Mouse (Mus musculus): ENCODE measurements around the gene Gm45021. TPM values are rescaled to one million over a fixed set of nuclear protein-coding genes. Genes with fewer than 3 reads are reported as not detected.
A peak's percentile ranks its signal among the peaks of the same experiment; 100 is the strongest.

Gene Gm45021
- polyA plus RNA-seq, 1 experiment from 2014 or later, result not detected

- peaks cover 10% of the 10 kb centered on the region for H3K4me1 ChIP-seq (replicated peaks)
- ATAC-seq (ENCODE audit: low read depth) (peak; percentile 89), DNase-seq (peak; percentile 78)
- no peaks in the 10 kb centered on the region for H3K36me3 ChIP-seq
- no peaks in the 10 kb centered on the region for H3K9me3 ChIP-seq (replicated peaks)
- WGBS (ENCODE audit: insufficient replicate concordance), result under 1% methylated on average over 39 of the region's 39 CpGs
- peak within 1 kb of the TSS; percentile 64 for H3K9ac ChIP-seq
- peak within 1 kb of the TSS; percentile 81 for H3K27ac ChIP-seq
- H3K27me3 ChIP-seq, result no peaks in the 10 kb centered on the region
- peak within 1 kb of the TSS; percentile 58 for H3K4me3 ChIP-seq (replicated peaks)
- peak within 1 kb of the TSS; percentile 75 for H3K4me2 ChIP-seq
Observed at GRCm38 (mm10) chr6:48554280-48555103, 34.9 kb upstream of the Gm45021 start, which contains the start of gene Lrrc61. TSS of gene Lrrc61 (plus strand) at chr6:48554796.

DNA sequence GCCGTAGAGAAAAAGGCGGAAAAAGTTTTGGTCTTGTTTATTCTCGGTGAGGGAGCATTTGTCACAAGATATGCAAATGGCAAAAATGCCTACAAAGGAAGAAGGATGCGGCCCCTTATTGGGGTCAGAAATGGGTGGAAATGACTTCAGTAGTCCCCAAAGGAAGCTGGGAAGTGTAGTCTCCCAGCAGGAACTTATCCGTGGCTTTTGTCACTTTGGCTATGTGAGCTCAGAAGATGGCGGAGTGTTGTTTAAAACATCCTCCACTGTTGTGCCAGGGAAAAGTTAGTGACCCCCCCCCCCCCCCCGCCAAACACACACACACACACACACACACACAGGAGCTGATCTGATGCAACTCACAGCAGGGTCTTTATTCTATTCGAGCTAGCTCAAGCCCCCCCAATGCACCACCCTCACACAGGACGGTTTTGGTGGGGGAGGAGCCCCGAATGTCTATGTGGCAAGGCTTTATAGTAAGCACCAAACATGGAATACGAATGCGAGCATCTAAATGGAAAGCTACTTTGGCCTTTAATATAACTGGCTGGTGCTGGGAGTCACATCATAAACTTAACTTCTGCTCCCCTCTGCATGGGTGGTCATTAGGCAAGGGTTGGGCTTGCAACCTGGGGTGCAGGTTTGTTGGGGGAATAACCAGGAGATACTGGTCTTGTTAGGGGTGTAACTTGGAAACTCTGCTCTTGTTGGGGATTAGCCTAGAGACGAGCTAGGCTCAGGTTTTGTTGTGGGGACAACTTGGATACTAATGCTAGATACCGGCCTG is 34.1 kb upstream of the Gm45021 start:
- no peak for DNase-seq
- Histone ChIP-seq H3K36me3 (no peaks in the 10 kb centered on the region), H3K4me2 (peak overlapping the region; percentile 75), H3K9ac (peak overlapping the region; percentile 64), H3K4me3 (replicated peaks) (peak overlapping the region; percentile 58), H3K27ac (peak overlapping the region; percentile 81), H3K27me3 (no peaks in the 10 kb centered on the region), H3K9me3 (replicated peaks) (no peaks in the 10 kb centered on the region), H3K4me1 (replicated peaks) (peaks cover 10% of the 10 kb centered on the region)
- ATAC-seq (ENCODE audit: low read depth), result peak; percentile 58
- WGBS (ENCODE audit: insufficient replicate concordance), result 29% methylated on average over 14 of the region's 14 CpGs

DNA sequence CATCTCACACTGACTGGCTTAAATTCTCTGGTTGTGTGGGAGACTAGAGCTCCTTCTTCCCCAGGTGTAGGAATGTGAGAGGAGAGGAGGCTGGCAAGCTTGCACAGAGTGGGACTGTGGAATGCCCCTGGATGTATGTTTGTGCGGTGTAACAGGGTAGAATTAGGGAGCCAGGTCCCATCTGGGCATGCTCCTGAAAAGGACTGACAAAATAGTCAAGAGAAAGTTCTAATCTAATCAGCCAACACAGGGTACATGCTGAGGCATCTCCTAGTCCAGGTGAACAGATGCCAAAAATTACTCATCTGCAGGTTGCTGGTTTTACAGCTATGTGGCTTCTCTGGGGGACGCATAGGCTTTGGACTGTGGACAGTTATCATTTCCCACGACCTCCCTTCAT is 33.5 kb upstream of the Gm45021 start:
- Histone ChIP-seq H3K27me3 (no peaks in the 10 kb centered on the region), H3K4me2 (no peak overlapping the region), H3K4me3 (replicated peaks) (no peak overlapping the region), H3K36me3 (no peaks in the 10 kb centered on the region), H3K9me3 (replicated peaks) (no peaks in the 10 kb centered on the region), H3K4me1 (replicated peaks) (peaks cover 10% of the 10 kb centered on the region), H3K27ac (no peak overlapping the region), H3K9ac (no peak overlapping the region)
- WGBS (ENCODE audit: insufficient replicate concordance), result 83% methylated on average over 3 of the region's 3 CpGs
- no peak for DNase-seq
- ATAC-seq (ENCODE audit: low read depth), result no peak

GRCm38 (mm10) chr6:48565693-48566310 is 23.6 kb upstream of the Gm45021 start:
- no peaks in the 10 kb centered on the region for H3K27me3 ChIP-seq
- H3K4me2 ChIP-seq, result no peak overlapping the region
- DNase-seq (no peak), ATAC-seq (ENCODE audit: low read depth) (no peak)
- H3K4me3 ChIP-seq (replicated peaks), result no peak overlapping the region
- no peak overlapping the region for H3K9ac ChIP-seq
- no peak overlapping the region for H3K27ac ChIP-seq
- no peaks in the 10 kb centered on the region for H3K9me3 ChIP-seq (replicated peaks)
- 0 out of 2 replicates have a peak, but pooled peaks cover 7% of the 10 kb centered on the region for H3K4me1 ChIP-seq (replicated peaks)
- 69% methylated on average over 4 of the region's 4 CpGs for WGBS (ENCODE audit: insufficient replicate concordance)
- H3K36me3 ChIP-seq, result no peaks in the 10 kb centered on the region

DNA sequence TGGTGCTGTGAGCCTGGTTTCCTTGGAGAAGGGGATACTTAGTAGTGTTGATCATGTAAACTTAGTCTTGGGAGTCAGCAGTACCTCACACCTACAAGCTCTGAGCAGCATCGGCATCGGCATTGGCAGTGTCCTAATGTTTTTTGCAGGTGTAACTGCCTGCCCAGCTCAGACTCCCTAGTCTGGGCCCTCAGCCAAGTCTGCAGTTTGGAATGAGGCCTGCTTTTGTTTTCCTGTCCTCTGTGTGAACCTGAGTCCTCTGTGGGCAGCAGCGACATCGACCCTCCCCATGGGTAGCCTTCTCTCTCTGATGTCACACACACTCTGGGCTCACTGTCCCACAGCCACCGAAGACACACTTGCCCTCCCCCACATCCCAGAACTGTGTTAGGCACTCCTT is 23.1 kb upstream of the Gm45021 start:
- WGBS (ENCODE audit: insufficient replicate concordance), result 68% methylated on average over 5 of the region's 5 CpGs
- no peak overlapping the region for H3K27ac ChIP-seq
- no peaks in the 10 kb centered on the region for H3K36me3 ChIP-seq
- H3K9ac ChIP-seq, result no peak overlapping the region
- no peaks in the 10 kb centered on the region for H3K9me3 ChIP-seq (replicated peaks)
- no peak for DNase-seq
- 0 out of 2 replicates have a peak, but pooled peaks cover 7% of the 10 kb centered on the region for H3K4me1 ChIP-seq (replicated peaks)
- no peak overlapping the region for H3K4me3 ChIP-seq (replicated peaks)
- no peak for ATAC-seq (ENCODE audit: low read depth)
- no peak overlapping the region for H3K4me2 ChIP-seq
- H3K27me3 ChIP-seq, result no peaks in the 10 kb centered on the region

- WGBS (ENCODE audit: insufficient replicate concordance), result 76% methylated on average over 21 of the region's 21 CpGs
- no peaks in the 10 kb centered on the region for H3K9me3 ChIP-seq (replicated peaks)
- no peak overlapping the region for H3K27ac ChIP-seq
- DNase-seq (no peak), ATAC-seq (ENCODE audit: low read depth) (no peak)
- no peak overlapping the region for H3K4me2 ChIP-seq
- H3K4me1 ChIP-seq (replicated peaks), result peaks cover 19% of the 10 kb centered on the region
- no peaks in the 10 kb centered on the region for H3K36me3 ChIP-seq
- H3K4me3 ChIP-seq (replicated peaks), result no peak overlapping the region
- H3K9ac ChIP-seq, result no peak overlapping the region
- H3K27me3 ChIP-seq, result no peaks in the 10 kb centered on the region
Observed at GRCm38 (mm10) chr6:48568036-48568984, 21.1 kb upstream of the Gm45021 start.

DNA sequence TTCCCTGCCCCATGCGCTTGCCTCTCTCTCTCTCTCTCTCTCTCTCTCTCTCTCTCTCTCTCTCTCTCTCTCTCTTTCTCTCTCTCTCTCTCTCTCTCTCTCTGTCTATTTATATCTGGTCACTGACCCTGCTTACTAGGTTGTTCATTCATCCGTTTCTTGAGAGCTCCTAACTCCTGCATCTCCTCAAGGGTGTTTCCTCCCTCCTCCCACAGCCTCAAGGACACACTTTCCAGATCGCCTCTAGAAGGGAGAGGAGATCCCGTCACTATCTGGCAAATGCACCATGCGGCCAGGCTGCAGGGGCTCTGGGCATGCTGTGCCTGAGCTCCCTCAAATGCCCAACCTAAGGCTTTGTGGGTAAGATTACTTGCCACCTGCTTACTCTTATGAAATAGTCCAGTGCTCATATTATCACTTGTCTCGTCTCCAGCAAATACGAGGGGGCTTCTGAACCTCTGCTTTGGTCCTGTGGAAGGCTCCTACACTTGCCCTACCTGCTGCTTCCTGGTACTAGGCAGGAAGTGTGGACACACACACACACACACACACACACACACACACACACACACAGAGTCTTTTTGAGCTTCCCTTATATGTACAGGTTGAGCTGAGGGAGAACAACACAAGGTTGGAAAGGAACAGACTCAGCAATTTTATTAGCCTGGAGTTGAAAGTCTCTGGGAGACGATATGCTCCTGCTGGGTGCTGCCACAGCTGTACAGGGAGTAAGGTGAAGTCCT is 20.2 kb upstream of the Gm45021 start:
- ATAC-seq (ENCODE audit: low read depth), result no peak
- Histone ChIP-seq H3K36me3 (no peaks in the 10 kb centered on the region), H3K9me3 (replicated peaks) (no peaks in the 10 kb centered on the region), H3K4me3 (replicated peaks) (no peak overlapping the region), H3K9ac (no peak overlapping the region), H3K27me3 (no peaks in the 10 kb centered on the region), H3K4me2 (no peak overlapping the region), H3K4me1 (replicated peaks) (peaks cover 20% of the 10 kb centered on the region), H3K27ac (no peak overlapping the region)
- no peak for DNase-seq
- WGBS (ENCODE audit: insufficient replicate concordance), result 67% methylated on average over 8 of the region's 8 CpGs

DNA sequence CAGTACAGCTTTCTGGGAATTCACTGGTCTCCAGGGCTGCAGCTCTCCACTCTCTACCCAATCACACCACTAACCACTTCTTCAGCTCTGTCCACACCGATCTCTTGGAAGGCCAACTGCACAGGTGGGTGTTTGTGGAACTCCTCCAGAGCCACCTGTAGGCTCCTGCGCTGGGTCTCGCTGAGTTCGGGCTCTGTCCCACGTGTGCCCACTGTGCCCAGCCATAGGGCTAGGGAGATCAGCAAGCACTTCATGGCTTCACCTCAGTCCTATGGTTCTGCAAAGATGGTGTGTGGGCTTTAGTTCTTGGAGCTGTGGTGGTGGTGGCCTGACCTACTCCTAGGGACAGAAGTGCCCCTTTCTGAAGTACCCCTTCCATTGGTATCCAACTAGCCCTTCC is 17.4 kb upstream of the Gm45021 start:
- H3K9ac ChIP-seq, result no peak overlapping the region
- DNase-seq, result no peak

GRCm38 (mm10) chr6:48572572-48573061 is 16.8 kb upstream of the Gm45021 start, which contains the start of gene Rarres2:
TSS of gene Rarres2 (minus strand) at chr6:48572789.
- H3K9ac ChIP-seq, result no peak within 1 kb of the TSS
- DNase-seq, result no peak
- H3K27ac ChIP-seq, result no peak within 1 kb of the TSS
- peaks cover 13% of the 10 kb centered on the region for H3K4me1 ChIP-seq (replicated peaks)
- WGBS (ENCODE audit: insufficient replicate concordance), result 40% methylated on average over 6 of the region's 6 CpGs
- no peak within 1 kb of the TSS for H3K4me2 ChIP-seq
- no peaks in the 10 kb centered on the region for H3K27me3 ChIP-seq
- no peaks in the 10 kb centered on the region for H3K9me3 ChIP-seq (replicated peaks)
- no peaks in the 10 kb centered on the region for H3K36me3 ChIP-seq
- H3K4me3 ChIP-seq (replicated peaks), result no peak within 1 kb of the TSS
- ATAC-seq (ENCODE audit: low read depth), result no peak

More for the DNA sequence above, 17.4 kb upstream of the Gm45021 start:
- no peak for ATAC-seq (ENCODE audit: low read depth)
- Histone ChIP-seq H3K4me2 (no peak overlapping the region), H3K27ac (no peak overlapping the region), H3K4me3 (replicated peaks) (no peak overlapping the region), H3K27me3 (no peaks in the 10 kb centered on the region), H3K36me3 (no peaks in the 10 kb centered on the region), H3K9me3 (replicated peaks) (no peaks in the 10 kb centered on the region), H3K4me1 (replicated peaks) (peaks cover 13% of the 10 kb centered on the region)
- 78% methylated on average over 5 of the region's 5 CpGs for WGBS (ENCODE audit: insufficient replicate concordance)

- H3K9me3 ChIP-seq (replicated peaks), result no peaks in the 10 kb centered on the region
- H3K27ac ChIP-seq, result no peak overlapping the region
- H3K4me2 ChIP-seq, result no peak overlapping the region
- H3K4me3 ChIP-seq (replicated peaks), result no peak overlapping the region
- WGBS (ENCODE audit: insufficient replicate concordance), result 50% methylated on average over 10 of the region's 10 CpGs
- ATAC-seq (ENCODE audit: low read depth) (no peak), DNase-seq (no peak)
- H3K4me1 ChIP-seq (replicated peaks), result peaks cover 13% of the 10 kb centered on the region
- no peak overlapping the region for H3K9ac ChIP-seq
- H3K27me3 ChIP-seq, result no peaks in the 10 kb centered on the region
- no peaks in the 10 kb centered on the region for H3K36me3 ChIP-seq
Observed at GRCm38 (mm10) chr6:48573280-48573679, 16.1 kb upstream of the Gm45021 start.

Measured in liver, embryonic 13.5 days (tissue).